Mouse (Mus musculus) small intestine, adult 2 months (tissue): ENCODE data around the gene Cs.

Experiments used
- CTCF ChIP-seq: fragments of 200-500 bp; IDR thresholded peaks from 2 replicates; pipeline ENCODE4 v1.5.1; 2012; ENCODE audit warnings: low read depth, mild to moderate bottlenecking, control low read depth, inconsistent platforms, low read length, moderate library complexity, mixed read lengths; ENCODE audit not compliant: insufficient replicate concordance, insufficient read length; ENCODE audit errors: extremely low read depth
- POLR2A ChIP-seq: fragments of 200-500 bp; IDR thresholded peaks from 2 replicates; pipeline ENCODE4 v1.6.1; 2012; ENCODE audit warnings: low read depth, mild to moderate bottlenecking, control low read depth, inconsistent platforms, low read length, moderate library complexity

DNA sequence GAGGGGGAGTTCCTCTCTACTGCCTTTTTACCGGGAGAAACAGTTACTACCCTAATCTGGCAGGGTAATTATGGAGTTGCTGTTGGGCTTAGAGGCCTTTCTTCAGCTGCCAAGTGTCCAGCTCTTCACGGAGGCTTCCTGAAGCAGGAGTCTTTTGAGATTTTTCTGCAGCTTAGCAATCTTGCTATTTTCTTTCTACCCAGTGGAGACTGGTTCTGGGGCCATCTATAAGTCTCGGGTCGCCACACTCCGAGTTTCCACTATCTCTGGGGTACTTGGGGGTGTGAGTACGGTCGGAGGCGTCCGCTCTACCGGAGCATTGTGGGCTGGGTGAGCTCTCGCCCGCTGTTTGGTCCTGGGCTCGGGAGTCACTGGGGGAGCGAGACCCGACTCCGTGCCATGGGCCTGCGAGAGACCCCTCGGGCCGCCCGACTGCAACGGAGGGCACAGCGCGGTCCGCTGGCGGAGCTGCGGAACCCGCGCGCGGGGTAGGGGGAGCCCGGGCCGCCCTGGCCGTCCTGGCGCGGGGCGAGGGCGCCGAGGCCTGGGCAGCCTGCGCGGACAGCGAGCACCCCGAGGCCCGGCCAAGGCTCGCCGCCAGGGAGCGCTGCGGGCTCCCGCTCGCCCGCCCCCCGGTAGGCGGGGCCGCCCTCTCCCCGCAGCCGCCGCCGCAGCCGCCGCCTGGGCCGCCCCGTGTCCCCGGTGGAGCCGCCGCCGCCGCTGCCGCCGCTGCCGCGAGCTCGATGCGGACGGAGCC lies 39.1 kb downstream of the Cs start, which contains the start of gene Ankrd52:
- TF ChIP-seq CTCF: peak; percentile 42; the same call in 1 of the 2 replicates
- TF ChIP-seq POLR2A: 0 out of 2 replicates have a peak, but pooled peaks have one; percentile 2
